Mouse (Mus musculus): ENCODE results near the gene Jund. TPM values are rescaled to one million over a fixed set of nuclear protein-coding genes. Genes with fewer than 3 reads are reported as not detected.

Gene Jund
- polyA plus RNA-seq, 1 experiment from 2014 or later: 54.6 TPM

DNA sequence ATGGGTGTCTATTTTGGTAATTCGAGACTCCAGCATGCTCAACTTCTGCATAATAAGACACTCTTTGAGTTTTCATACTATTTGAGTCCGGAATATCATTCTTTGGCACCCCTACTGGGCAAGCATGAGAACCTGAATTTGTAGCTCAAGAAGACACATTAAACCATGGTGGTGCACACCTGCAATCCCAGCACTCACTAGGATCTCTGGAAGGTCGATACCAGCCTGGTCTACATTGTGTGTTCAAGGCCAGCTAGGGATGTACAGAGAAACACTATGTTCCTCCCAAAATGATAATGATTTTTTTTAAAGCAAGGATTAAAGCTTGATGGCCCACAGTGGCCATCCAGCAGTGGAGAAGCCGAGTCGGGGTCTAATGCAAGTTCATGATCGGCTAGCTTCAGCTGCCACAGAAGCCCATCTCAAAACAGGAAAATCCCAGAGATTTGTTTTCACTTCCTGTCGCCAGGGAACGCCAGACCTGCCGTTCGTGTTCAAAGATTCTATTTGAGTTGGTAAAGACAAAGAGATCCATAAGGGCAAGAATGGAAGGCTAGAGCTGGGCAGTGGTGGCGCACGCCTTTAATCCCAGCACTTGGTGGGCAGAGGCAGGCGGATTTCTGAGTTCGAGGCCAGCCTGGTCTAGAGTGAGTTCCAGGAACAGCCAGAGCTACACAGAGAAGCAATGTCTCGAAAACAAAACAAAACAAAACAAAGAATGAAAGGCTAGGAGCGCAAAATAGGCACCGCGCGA, 26.2 kb upstream of the Jund start:
- H3K27me3 ChIP-seq (replicated peaks; ENCODE audit: control insufficient read depth, insufficient read depth, low read length): no peaks in the 10 kb centered on the region
- 37% methylated on average over 19 of the region's 19 CpGs for WGBS
- H3K4me1 ChIP-seq (replicated peaks; ENCODE audit: control insufficient read depth, insufficient read depth, low read length): peaks cover 19% of the 10 kb centered on the region
- H3K27ac ChIP-seq (ENCODE audit: low read length): peak overlapping the region; percentile 93
- no peaks in the 10 kb centered on the region for H3K9me3 ChIP-seq (ENCODE audit: control insufficient read depth, low read length)
- H3K4me2 ChIP-seq (ENCODE audit: low read length): peak overlapping the region; percentile 52
- peak overlapping the region; percentile 40 for H3K4me3 ChIP-seq (replicated peaks; ENCODE audit: low read length)
- ATAC-seq: no peak
- H3K9ac ChIP-seq (replicated peaks; ENCODE audit: low read depth, low read length): peak overlapping the region; percentile 60
- no peaks in the 10 kb centered on the region for H3K36me3 ChIP-seq (ENCODE audit: control insufficient read depth, insufficient read depth)

DNA sequence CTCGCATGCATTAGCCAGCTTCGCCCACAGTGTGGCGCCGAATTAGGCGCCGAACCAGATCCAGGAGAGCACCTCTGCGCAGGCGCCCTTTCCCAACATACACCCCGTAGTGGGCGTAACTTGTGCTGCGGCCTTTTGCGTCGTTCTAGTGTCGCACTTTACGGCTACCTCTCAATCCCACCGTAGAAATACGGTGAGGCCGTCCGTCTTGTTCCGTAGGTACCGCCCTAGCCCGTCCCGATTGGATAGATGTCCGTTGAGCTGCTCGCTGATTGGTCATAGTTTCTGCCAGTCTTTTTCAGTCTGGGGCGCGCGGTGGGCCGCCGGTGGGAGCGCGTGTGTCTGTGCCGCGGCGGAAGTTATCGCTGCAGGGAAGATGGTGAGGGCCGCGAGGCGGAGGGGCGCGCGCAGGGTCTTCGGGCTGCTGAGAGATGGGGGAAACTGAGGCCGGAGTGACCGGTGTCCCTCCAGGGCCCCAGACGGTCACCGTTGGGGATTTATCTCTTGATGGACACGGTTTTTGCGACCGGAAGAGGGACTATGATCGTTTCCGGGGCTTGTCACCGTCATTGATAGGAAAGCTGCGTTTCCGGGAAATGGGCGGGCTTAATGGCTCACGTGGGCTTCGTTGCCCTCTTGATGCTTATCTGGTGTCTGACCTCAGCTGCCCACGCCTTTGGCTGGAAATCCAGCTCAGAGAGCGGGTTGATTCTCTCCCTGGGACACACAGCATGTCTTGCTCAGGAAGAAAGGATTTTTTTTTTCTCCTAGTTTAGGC, 25.5 kb upstream of the Jund start, which contains the start of gene Lsm4:
TSS of gene Lsm4 (plus strand) at position 170 of the 778 bp plus-strand sequence.
- H3K27ac ChIP-seq (ENCODE audit: low read length): peak within 1 kb of the TSS; percentile 93
- WGBS: under 1% methylated on average over 60 of the region's 60 CpGs
- peak within 1 kb of the TSS; percentile 60 for H3K9ac ChIP-seq (replicated peaks; ENCODE audit: low read depth, low read length)
- H3K4me2 ChIP-seq (ENCODE audit: low read length): peak within 1 kb of the TSS; percentile 83
- no peaks in the 10 kb centered on the region for H3K9me3 ChIP-seq (ENCODE audit: control insufficient read depth, low read length)
- peak within 1 kb of the TSS; percentile 52 for H3K4me3 ChIP-seq (replicated peaks; ENCODE audit: low read length)
- peak; percentile 98 for ATAC-seq
- H3K4me1 ChIP-seq (replicated peaks; ENCODE audit: control insufficient read depth, insufficient read depth, low read length): peaks cover 19% of the 10 kb centered on the region
- no peaks in the 10 kb centered on the region for H3K36me3 ChIP-seq (ENCODE audit: control insufficient read depth, insufficient read depth)
- H3K27me3 ChIP-seq (replicated peaks; ENCODE audit: control insufficient read depth, insufficient read depth, low read length): no peaks in the 10 kb centered on the region

DNA sequence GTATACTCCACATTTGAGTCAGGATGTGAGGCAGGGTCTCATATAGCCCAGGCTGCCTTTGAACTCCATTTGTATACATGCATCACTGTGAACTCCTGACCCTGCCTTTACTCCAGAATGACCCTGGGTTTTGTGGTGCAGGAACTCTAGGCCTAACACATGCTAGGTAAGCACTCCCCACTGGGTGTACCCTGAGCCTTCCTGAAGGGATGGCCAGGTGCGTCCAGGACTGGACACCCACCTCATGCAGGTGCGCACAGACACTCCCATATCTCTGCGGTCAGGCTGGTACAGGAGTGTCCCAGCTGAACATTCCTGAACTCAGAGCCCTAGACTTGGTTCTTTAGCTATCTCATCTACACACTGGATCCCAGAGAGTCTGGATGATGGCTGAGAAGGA, 24.6 kb upstream of the Jund start:
- Histone ChIP-seq H3K4me2 (ENCODE audit: low read length) (peak overlapping the region; percentile 83), H3K4me1 (replicated peaks; ENCODE audit: control insufficient read depth, insufficient read depth, low read length) (peaks cover 19% of the 10 kb centered on the region), H3K9ac (replicated peaks; ENCODE audit: low read depth, low read length) (peak overlapping the region; percentile 59), H3K36me3 (ENCODE audit: control insufficient read depth, insufficient read depth) (no peaks in the 10 kb centered on the region), H3K27ac (ENCODE audit: low read length) (peak overlapping the region; percentile 91), H3K27me3 (replicated peaks; ENCODE audit: control insufficient read depth, insufficient read depth, low read length) (no peaks in the 10 kb centered on the region), H3K9me3 (ENCODE audit: control insufficient read depth, low read length) (no peaks in the 10 kb centered on the region), H3K4me3 (replicated peaks; ENCODE audit: low read length) (peak overlapping the region; percentile 52)
- 91% methylated on average over 3 of the region's 3 CpGs for WGBS
- no peak for ATAC-seq

DNA sequence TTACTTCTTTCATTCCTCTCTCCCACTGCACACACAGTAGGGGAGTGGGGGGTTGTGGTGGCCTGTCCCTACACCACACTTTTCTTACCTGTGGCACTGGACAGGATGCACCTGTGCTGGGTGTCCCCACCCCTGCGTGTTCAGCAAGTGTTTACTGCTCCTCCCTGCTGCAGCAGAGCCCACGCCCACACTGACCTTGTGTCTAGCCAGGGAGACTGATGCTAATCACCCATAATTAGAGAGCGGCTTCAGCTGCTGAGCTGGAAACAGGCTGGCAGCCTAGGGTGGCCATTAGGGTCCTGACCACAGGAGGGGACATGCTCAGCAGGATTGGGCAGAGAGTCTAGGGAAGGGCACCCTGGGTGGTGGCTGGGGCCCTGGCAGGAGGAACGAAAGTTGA, 24.0 kb upstream of the Jund start:
- Histone ChIP-seq H3K4me1 (replicated peaks; ENCODE audit: control insufficient read depth, insufficient read depth, low read length) (peaks cover 19% of the 10 kb centered on the region), H3K9me3 (ENCODE audit: control insufficient read depth, low read length) (no peaks in the 10 kb centered on the region), H3K36me3 (ENCODE audit: control insufficient read depth, insufficient read depth) (no peaks in the 10 kb centered on the region), H3K27ac (ENCODE audit: low read length) (no peak overlapping the region), H3K9ac (replicated peaks; ENCODE audit: low read depth, low read length) (no peak overlapping the region), H3K4me3 (replicated peaks; ENCODE audit: low read length) (no peak overlapping the region), H3K27me3 (replicated peaks; ENCODE audit: control insufficient read depth, insufficient read depth, low read length) (no peaks in the 10 kb centered on the region), H3K4me2 (ENCODE audit: low read length) (no peak overlapping the region)
- no peak for ATAC-seq
- 89% methylated on average over 4 of the region's 4 CpGs for WGBS

DNA sequence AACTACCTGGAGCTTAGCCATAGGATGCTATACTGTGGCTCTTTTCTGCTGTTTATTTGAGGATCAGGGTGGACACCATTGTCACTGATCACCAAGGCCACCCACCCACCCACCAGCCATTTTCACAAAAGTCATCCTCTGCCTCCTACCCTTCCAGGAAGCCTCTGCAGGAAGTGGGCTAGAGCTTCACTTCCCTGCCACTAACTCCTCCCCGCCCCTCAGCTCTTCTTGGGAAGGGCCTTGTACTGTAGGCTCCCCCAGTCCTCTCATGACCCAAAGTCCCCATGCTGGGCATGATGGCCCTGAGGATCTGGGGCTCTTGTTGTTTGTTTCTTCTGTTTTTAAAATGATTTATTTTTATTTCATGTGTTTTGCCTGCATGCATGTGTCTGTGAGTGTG, 23.4 kb upstream of the Jund start:
- Histone ChIP-seq H3K36me3 (ENCODE audit: control insufficient read depth, insufficient read depth) (no peaks in the 10 kb centered on the region), H3K4me2 (ENCODE audit: low read length) (no peak overlapping the region), H3K27ac (ENCODE audit: low read length) (no peak overlapping the region), H3K4me1 (replicated peaks; ENCODE audit: control insufficient read depth, insufficient read depth, low read length) (peaks cover 19% of the 10 kb centered on the region), H3K27me3 (replicated peaks; ENCODE audit: control insufficient read depth, insufficient read depth, low read length) (no peaks in the 10 kb centered on the region), H3K9me3 (ENCODE audit: control insufficient read depth, low read length) (no peaks in the 10 kb centered on the region), H3K9ac (replicated peaks; ENCODE audit: low read depth, low read length) (no peak overlapping the region), H3K4me3 (replicated peaks; ENCODE audit: low read length) (no peak overlapping the region)
- WGBS: 86% methylated on average over 1 of the region's 1 CpGs
- no peak for ATAC-seq

DNA sequence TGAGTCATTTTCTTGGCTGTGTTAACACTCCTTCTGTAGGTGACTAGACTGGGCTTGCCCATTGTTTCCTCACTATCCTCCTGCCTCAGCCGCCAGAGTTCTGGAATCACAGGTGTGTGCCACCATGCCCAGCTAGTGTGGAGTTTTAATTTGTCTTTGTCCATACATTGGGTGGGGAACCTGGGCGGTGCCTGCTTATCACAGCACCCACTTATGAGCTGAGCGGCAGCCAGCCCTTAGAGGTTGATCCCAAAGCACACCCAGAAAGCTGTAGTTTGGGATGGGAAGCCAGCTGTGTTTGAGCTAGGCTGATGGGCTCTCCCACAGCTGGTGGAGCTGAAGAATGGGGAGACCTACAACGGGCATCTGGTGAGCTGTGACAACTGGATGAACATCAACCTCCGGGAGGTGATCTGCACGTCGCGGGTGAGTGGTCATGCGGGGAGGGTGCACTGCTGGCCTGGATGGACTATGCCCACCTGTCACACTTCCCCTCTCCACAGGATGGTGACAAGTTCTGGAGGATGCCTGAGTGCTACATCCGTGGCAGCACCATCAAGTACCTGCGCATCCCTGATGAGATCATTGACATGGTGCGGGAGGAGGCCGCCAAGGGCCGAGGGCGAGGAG, 21.2 kb upstream of the Jund start:
- H3K9me3 ChIP-seq (ENCODE audit: control insufficient read depth, low read length): no peaks in the 10 kb centered on the region
- no peak overlapping the region for H3K4me3 ChIP-seq (replicated peaks; ENCODE audit: low read length)
- no peak overlapping the region for H3K9ac ChIP-seq (replicated peaks; ENCODE audit: low read depth, low read length)
- H3K36me3 ChIP-seq (ENCODE audit: control insufficient read depth, insufficient read depth): no peaks in the 10 kb centered on the region
- H3K27ac ChIP-seq (ENCODE audit: low read length): no peak overlapping the region
- no peak overlapping the region for H3K4me2 ChIP-seq (ENCODE audit: low read length)
- 92% methylated on average over 15 of the region's 15 CpGs for WGBS
- peaks cover 15% of the 10 kb centered on the region for H3K4me1 ChIP-seq (replicated peaks; ENCODE audit: control insufficient read depth, insufficient read depth, low read length)
- no peaks in the 10 kb centered on the region for H3K27me3 ChIP-seq (replicated peaks; ENCODE audit: control insufficient read depth, insufficient read depth, low read length)
- ATAC-seq: no peak

DNA sequence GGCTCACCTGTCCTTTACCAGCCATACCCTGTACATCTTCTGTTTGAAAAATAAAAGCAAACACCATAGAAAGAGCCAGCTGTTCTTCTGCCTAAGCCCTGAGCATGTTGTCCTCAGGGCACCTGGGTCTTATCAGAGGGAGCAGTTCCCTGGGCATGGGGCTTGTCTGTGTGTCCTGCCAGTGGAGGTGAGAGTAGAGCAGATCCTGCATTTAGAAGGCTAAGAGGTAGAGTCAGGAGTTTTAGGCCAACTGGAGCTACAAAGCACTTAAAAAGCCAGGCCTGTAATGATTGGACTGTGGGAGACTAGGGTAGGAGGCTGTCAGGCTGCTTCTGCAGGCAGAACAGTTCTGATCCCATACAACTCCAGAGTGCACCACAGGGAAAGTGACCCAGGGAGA, 20.1 kb upstream of the Jund start:
- ATAC-seq: no peak
- Histone ChIP-seq H3K4me3 (replicated peaks; ENCODE audit: low read length) (no peak overlapping the region), H3K36me3 (ENCODE audit: control insufficient read depth, insufficient read depth) (no peaks in the 10 kb centered on the region), H3K4me2 (ENCODE audit: low read length) (no peak overlapping the region), H3K27ac (ENCODE audit: low read length) (no peak overlapping the region), H3K27me3 (replicated peaks; ENCODE audit: control insufficient read depth, insufficient read depth, low read length) (no peaks in the 10 kb centered on the region), H3K4me1 (replicated peaks; ENCODE audit: control insufficient read depth, insufficient read depth, low read length) (peaks cover 12% of the 10 kb centered on the region), H3K9me3 (ENCODE audit: control insufficient read depth, low read length) (no peaks in the 10 kb centered on the region), H3K9ac (replicated peaks; ENCODE audit: low read depth, low read length) (no peak overlapping the region)

DNA sequence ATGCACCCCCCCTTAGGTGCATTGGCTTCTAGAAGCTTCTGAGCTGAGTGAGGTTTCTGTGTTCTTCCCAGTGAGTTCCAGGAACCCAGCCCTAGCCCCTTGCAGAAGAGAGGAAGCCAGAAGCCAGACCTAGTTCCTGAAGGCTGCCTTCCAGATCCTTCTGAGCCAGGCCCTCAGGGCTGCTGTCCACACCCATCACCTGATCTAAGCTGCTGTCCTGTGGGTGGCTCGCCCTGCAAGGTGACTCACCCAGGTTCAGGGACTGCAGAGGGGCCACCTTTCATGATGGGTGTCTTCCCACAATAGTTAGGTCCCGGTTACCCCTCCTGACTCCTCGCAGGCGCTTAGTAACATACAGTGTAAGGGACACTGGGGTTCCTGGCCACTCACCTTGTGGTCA, 19.3 kb upstream of the Jund start:
- Histone ChIP-seq H3K36me3 (ENCODE audit: control insufficient read depth, insufficient read depth) (no peaks in the 10 kb centered on the region), H3K4me2 (ENCODE audit: low read length) (no peak overlapping the region), H3K4me3 (replicated peaks; ENCODE audit: low read length) (no peak overlapping the region), H3K9me3 (ENCODE audit: control insufficient read depth, low read length) (no peaks in the 10 kb centered on the region), H3K4me1 (replicated peaks; ENCODE audit: control insufficient read depth, insufficient read depth, low read length) (peaks cover 5% of the 10 kb centered on the region), H3K9ac (replicated peaks; ENCODE audit: low read depth, low read length) (no peak overlapping the region), H3K27me3 (replicated peaks; ENCODE audit: control insufficient read depth, insufficient read depth, low read length) (no peaks in the 10 kb centered on the region), H3K27ac (ENCODE audit: low read length) (no peak overlapping the region)
- WGBS: 92% methylated on average over 4 of the region's 4 CpGs
- ATAC-seq: no peak

DNA sequence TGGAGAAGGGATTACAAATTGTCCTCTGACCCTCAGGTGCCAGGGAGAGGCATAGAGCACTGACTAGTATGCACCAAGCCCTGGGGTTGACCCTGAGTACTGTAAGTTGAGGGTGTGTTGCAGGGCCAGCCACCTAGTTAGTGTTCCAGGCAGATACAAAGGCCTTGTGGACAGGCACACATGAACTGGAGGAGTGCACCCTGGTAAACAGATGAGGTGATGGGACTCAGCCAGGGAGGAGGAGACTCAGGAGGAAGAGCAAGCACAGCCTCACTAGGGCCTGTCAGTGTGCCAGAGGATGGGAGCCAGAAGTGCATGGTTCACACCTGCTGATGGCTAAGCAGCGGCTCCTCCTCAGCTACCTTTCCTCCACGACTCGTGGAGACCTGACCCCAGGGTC, 18.7 kb upstream of the Jund start:
- Histone ChIP-seq H3K9ac (replicated peaks; ENCODE audit: low read depth, low read length) (no peak overlapping the region), H3K27ac (ENCODE audit: low read length) (no peak overlapping the region), H3K4me2 (ENCODE audit: low read length) (no peak overlapping the region), H3K9me3 (ENCODE audit: control insufficient read depth, low read length) (no peaks in the 10 kb centered on the region), H3K27me3 (replicated peaks; ENCODE audit: control insufficient read depth, insufficient read depth, low read length) (no peaks in the 10 kb centered on the region), H3K4me3 (replicated peaks; ENCODE audit: low read length) (no peak overlapping the region), H3K36me3 (ENCODE audit: control insufficient read depth, insufficient read depth) (no peaks in the 10 kb centered on the region), H3K4me1 (replicated peaks; ENCODE audit: control insufficient read depth, insufficient read depth, low read length) (no peaks in the 10 kb centered on the region)
- ATAC-seq: no peak
- WGBS: 84% methylated on average over 3 of the region's 3 CpGs

All from forebrain, embryonic 16.5 days (tissue).